8 mouse cellular contexts compared by ENCODE assay signal in genomic region chr12:24832438-24832837, GRCm38 (mm10). TPM values are rescaled to one million over a fixed set of nuclear protein-coding genes. Genes with fewer than 3 reads are reported as not detected.
DNase-seq lines count a peak whose midpoint lies in the region; ATAC-seq and TF ChIP-seq lines count a peak whose summit lies in the region.

No protein-coding gene starts in this region.

- no peaks in the 10 kb centered on the region for H3K27me3 ChIP-seq in lung, embryonic 16.5 days (ENCODE audit: control insufficient read depth, insufficient read depth, low read depth, low read length)
- no peaks in the 10 kb centered on the region for H3K27me3 ChIP-seq in forebrain, embryonic 10.5 days (ENCODE audit: poor library complexity, severe bottlenecking)
- H3K27me3 ChIP-seq in limb, embryonic 10.5 days (ENCODE audit: low read depth, poor library complexity, severe bottlenecking), result no peaks in the 10 kb centered on the region

- H3K4me2 ChIP-seq in lung, embryonic 16.5 days (ENCODE audit: low read depth, low read length), result peak overlapping the region; percentile 93

- H3K9me3 ChIP-seq in lung, embryonic 16.5 days (ENCODE audit: control insufficient read depth, low read length), result no peaks in the 10 kb centered on the region
- no peaks in the 10 kb centered on the region for H3K9me3 ChIP-seq in forebrain, embryonic 10.5 days
- no peaks in the 10 kb centered on the region for H3K9me3 ChIP-seq in limb, embryonic 10.5 days (replicated peaks)

- peaks cover 27% of the 10 kb centered on the region for H3K4me1 ChIP-seq in lung, embryonic 16.5 days (replicated peaks; ENCODE audit: control insufficient read depth, insufficient read depth, low read length)
- peaks cover 49% of the 10 kb centered on the region for H3K4me1 ChIP-seq in forebrain, embryonic 10.5 days
- peaks cover 35% of the 10 kb centered on the region for H3K4me1 ChIP-seq in limb, embryonic 10.5 days
- H3K4me1 ChIP-seq in olfactory bulb, adult 2 months (ENCODE audit: control insufficient read depth, insufficient read depth, low read length), result peaks cover 1% of the 10 kb centered on the region

- no peak for ATAC-seq in lung, embryonic 16.5 days (ENCODE audit: low read depth)
- ATAC-seq in frontal cortex, adult (ENCODE audit: low TSS enrichment), result no peak

- H3K9ac ChIP-seq in lung, embryonic 16.5 days (ENCODE audit: low read length), result peak overlapping the region; percentile 88

- 18% methylated on average over 2 of the region's 2 CpGs for WGBS in lung, embryonic 16.5 days
- 21% methylated on average over 2 of the region's 2 CpGs for WGBS in forebrain, embryonic 10.5 days
- WGBS in limb, embryonic 10.5 days, result 37% methylated on average over 2 of the region's 2 CpGs
- WGBS in olfactory bulb, adult 2 months, result 23% methylated on average over 2 of the region's 2 CpGs

- H3K27ac ChIP-seq in lung, embryonic 16.5 days (ENCODE audit: low read length), result no peak overlapping the region
- peak overlapping the region; percentile 99 for H3K27ac ChIP-seq in forebrain, embryonic 10.5 days
- peak overlapping the region; percentile 99 for H3K27ac ChIP-seq in limb, embryonic 10.5 days
- no peak overlapping the region; the same call in 1 of the 2 replicates for H3K27ac ChIP-seq in olfactory bulb, adult 2 months (ENCODE audit: insufficient read depth, low read depth, low read length)

- DNase-seq in lung, postnatal 36 days, result no peak
- DNase-seq in forebrain, embryonic 10.5 days (ENCODE audit: extremely low spot score, low spot score), result no peak
- no peak for DNase-seq in limb, embryonic 10.5 days (ENCODE audit: low spot score)
- DNase-seq in urinary bladder, adult 2 months (ENCODE audit: low spot score), result no peak
- no peak for DNase-seq in layer of hippocampus, adult 9-10 months (ENCODE audit: low spot score)

- TF ChIP-seq POLR2A in olfactory bulb, adult 2 months (IDR thresholded peaks at IDR 0.05; ENCODE audit: insufficient read depth, low read depth, low read length), result no peak

- H3K36me3 ChIP-seq in lung, embryonic 16.5 days (ENCODE audit: control insufficient read depth, insufficient read depth, low read length), result no peaks in the 10 kb centered on the region
- H3K36me3 ChIP-seq in forebrain, embryonic 10.5 days (replicated peaks), result no peaks in the 10 kb centered on the region
- no peaks in the 10 kb centered on the region for H3K36me3 ChIP-seq in limb, embryonic 10.5 days

- H3K4me3 ChIP-seq in lung, embryonic 16.5 days (ENCODE audit: low read length), result peak overlapping the region; percentile 91
- peak overlapping the region; percentile 87 for H3K4me3 ChIP-seq in forebrain, embryonic 10.5 days
- H3K4me3 ChIP-seq in limb, embryonic 10.5 days, result peak overlapping the region; percentile 95
- peak overlapping the region; percentile 97 for H3K4me3 ChIP-seq in olfactory bulb, adult 2 months (ENCODE audit: insufficient read depth, low read depth, low read length)

- TF ChIP-seq CTCF in olfactory bulb, adult 2 months (IDR thresholded peaks at IDR 0.05; ENCODE audit: insufficient read depth, low read depth, low read length), result no peak

RNA-seq across cellular contexts. Expression of gene Mboat2, which starts 1.8 kb away (rescaled TPM):
- 39.0 and 42.1 TPM in 2 replicates for polyA plus RNA-seq in lung, embryonic 16.5 days (2015; fragmentation: Nextera tagmentation; extraction: Ambion mirVana)
- 45.5 and 46.6 TPM in 2 replicates for polyA plus RNA-seq in forebrain, embryonic 10.5 days (2016; fragmentation: Nextera tagmentation; extraction: Ambion mirVana)
- 42.5 and 49.6 TPM in 2 replicates for polyA plus RNA-seq in limb, embryonic 10.5 days (2016; fragmentation: Nextera tagmentation; extraction: Ambion mirVana)
- not detected in 2 replicates for polyA plus RNA-seq in olfactory bulb, adult 2 months (2012; ENCODE audit: insufficient read depth, insufficient read length, low replicate concordance, missing spikeins)
- 16.9 and 19.0 TPM in 2 replicates for polyA plus RNA-seq in urinary bladder, adult 2 months (2012; rRNA removed)

Comparison
In these comparisons a context has a peak if more than half of its experiments do, and no peak if none do; other contexts are left out.
1. H3K27ac ChIP-seq: peak in forebrain, embryonic 10.5 days (single experiment) and limb, embryonic 10.5 days (single experiment); none in lung, embryonic 16.5 days (single experiment) and olfactory bulb, adult 2 months (single experiment).
2. Peak in every context shown above with its lines, with median percentiles within 50 percentile points of each other: H3K4me3 ChIP-seq.